Mouse (Mus musculus) neural tube, embryonic 11.5 days (tissue): ENCODE measurements at regions not wholly inside any gene's neighbourhood (a gene's known extent, or its start where the extent isn't known, plus 50 kb on each side); places are given as distances from the start of the nearest gene placed in this dataset.

Source experiments
- ATAC-seq: fragments of 200-750 bp; cut with Nextera tagmentation; 2 replicates; pipeline ENCODE4 v1.8.0; 2017; ENCODE audit warnings: moderate number of reproducible peaks, mild to moderate bottlenecking, moderate TSS enrichment, moderate library complexity; ENCODE audit not compliant: insufficient read depth, low FRiP score, low TSS enrichment
- DNase-seq: peaks from one replicate; pipeline ENCODE4 v3.0.0-alpha.2; 2015; ENCODE audit warnings: low spot score
- H3K27ac ChIP-seq: fragments of 300-500 bp; sonication (generic); 2 replicates; pipeline ENCODE4 v1.5.1; 2014; ENCODE audit warnings: low read depth, mild to moderate bottlenecking, low read length
- H3K27me3 ChIP-seq: fragments of 300-500 bp; sonication (generic); 2 replicates; pipeline ENCODE4 v1.6.1; 2014; ENCODE audit warnings: mild to moderate bottlenecking, low read length, mixed read lengths; ENCODE audit not compliant: control insufficient read depth, insufficient read depth
- H3K36me3 ChIP-seq: fragments of 300-500 bp; sonication (generic); 2 replicates; pipeline ENCODE4 v1.6.1; 2014; ENCODE audit warnings: mild to moderate bottlenecking, low read length, moderate library complexity, mixed read lengths; ENCODE audit not compliant: control insufficient read depth, insufficient read depth
- H3K4me1 ChIP-seq: fragments of 300-500 bp; sonication (generic); 2 replicates; pipeline ENCODE4 v1.6.1; 2014; ENCODE audit warnings: low read length, mixed read lengths; ENCODE audit not compliant: control insufficient read depth, insufficient read depth
- H3K4me2 ChIP-seq: fragments of 300-500 bp; sonication (generic); 2 replicates; pipeline ENCODE4 v1.6.1; 2014; ENCODE audit warnings: low read depth, mild to moderate bottlenecking, moderate library complexity
- H3K4me3 ChIP-seq: fragments of 300-500 bp; sonication (generic); 2 replicates; pipeline ENCODE4 v1.5.1; 2014; ENCODE audit warnings: low read depth, low read length
- H3K9ac ChIP-seq: fragments of 300-500 bp; sonication (generic); 2 replicates; pipeline ENCODE4 v1.6.1; 2014; ENCODE audit warnings: mild to moderate bottlenecking, low read length
- H3K9me3 ChIP-seq: fragments of 300-500 bp; sonication (generic); 2 replicates; pipeline ENCODE4 v1.6.1; 2016; ENCODE audit warnings: low read length; ENCODE audit not compliant: control insufficient read depth
- WGBS: fragments of 180-500 bp; shearing (Covaris S2); extraction: QIAGEN DNeasy Blood & Tissue Kit; methylation state at CpG from one replicate; pipeline ENCODE4 v1.1.7; 2014; 5-methylcytosine and 5-hydroxymethylcytosine counted together

DNA sequence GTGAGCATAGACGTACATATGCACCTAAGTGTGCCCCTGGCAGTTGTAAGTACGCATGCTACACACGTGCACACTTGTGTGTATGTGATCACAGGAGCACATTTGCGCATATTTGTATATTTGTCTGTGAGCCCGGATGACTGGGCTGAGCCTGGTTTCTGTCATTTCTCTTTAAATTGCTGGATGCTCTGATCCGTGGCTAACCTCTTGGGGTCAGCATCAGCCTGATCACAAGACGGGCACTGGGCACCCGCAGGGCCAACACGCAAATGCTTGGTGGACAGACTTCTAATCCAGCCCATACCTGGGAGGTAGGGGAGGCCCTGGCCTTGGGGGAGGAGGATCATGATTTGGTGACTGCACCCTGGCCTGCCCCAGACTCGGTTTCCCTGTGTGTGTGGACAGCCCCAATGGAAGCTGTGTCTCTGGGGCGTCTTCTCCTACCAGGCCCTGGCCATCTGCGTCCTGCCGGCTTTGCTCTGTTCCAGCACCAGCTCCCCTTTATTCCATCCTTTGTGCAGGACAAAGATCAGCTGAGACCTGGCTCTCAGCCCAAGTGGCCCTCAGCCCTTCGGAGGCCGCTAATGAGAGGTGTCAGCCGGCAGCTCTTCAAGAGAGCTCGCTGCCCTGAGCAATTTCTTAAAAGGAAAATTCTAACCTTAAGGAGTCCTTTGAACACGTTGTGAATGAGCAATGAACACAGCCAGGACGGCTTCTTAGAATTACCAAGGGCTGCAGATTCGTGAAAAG, 155.0 kb upstream of the A530016L24Rik start:
- WGBS: 55% methylated on average over 20 of the region's 20 CpGs
- Histone ChIP-seq H3K36me3 (no peaks in the 10 kb centered on the region), H3K4me3 (no peak overlapping the region), H3K4me1 (peaks cover 53% of the 10 kb centered on the region), H3K9ac (no peak overlapping the region; the same call in 1 of the 2 replicates), H3K27me3 (no peaks in the 10 kb centered on the region), H3K27ac (peak overlapping the region; percentile 83), H3K4me2 (no peak overlapping the region), H3K9me3 (no peaks in the 10 kb centered on the region)
- ATAC-seq (no peak), DNase-seq (peak; percentile 45)

- 68% methylated on average over 7 of the region's 7 CpGs for WGBS
- H3K36me3 ChIP-seq: no peaks in the 10 kb centered on the region
- no peak for DNase-seq
- H3K9ac ChIP-seq: no peak overlapping the region
- no peaks in the 10 kb centered on the region for H3K9me3 ChIP-seq
- 0 out of 2 replicates have a peak overlapping the region, but pooled peaks have one; percentile 34 for H3K27ac ChIP-seq
- H3K4me1 ChIP-seq: peaks cover 49% of the 10 kb centered on the region
- no peak overlapping the region for H3K4me3 ChIP-seq
- no peak for ATAC-seq
- no peak overlapping the region for H3K4me2 ChIP-seq
- no peaks in the 10 kb centered on the region for H3K27me3 ChIP-seq
These were observed 153.6 kb upstream of the A530016L24Rik start for GRCm38 (mm10) chr12:112335641-112336040.

DNA sequence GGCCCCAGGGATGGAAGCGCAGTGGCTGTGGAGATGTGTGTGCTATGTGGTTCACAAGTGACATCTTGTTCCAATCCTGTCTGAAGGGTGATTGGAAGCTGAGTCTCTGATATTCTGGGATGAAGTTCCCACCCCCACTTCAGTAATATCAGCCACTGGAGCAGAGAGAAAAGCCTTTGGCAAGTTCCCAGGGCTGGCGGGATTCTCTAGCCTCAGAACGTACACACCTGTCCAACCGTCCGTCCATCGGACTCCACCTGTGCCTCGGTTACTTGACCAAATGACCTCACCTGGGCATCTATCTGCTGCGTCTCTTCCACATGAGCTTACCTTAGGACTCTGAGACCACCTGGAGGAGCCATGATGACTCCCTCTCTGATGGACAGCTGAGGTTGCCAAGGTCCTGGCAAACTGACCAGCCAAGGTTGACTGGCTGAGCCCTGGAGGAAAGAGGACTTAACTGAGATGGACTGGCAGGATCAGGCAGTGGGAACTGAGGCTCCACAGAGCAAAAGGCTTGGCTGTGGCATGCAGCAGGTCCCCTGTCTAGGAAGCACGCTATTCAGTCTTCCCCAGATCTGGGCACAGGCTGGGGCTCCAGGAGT, 152.5 kb upstream of the A530016L24Rik start:
- Histone ChIP-seq H3K4me3 (no peak overlapping the region), H3K36me3 (no peaks in the 10 kb centered on the region), H3K4me2 (no peak overlapping the region), H3K27ac (0 out of 2 replicates have a peak overlapping the region, but pooled peaks have one; percentile 34), H3K9ac (no peak overlapping the region), H3K27me3 (no peaks in the 10 kb centered on the region), H3K9me3 (no peaks in the 10 kb centered on the region), H3K4me1 (peaks cover 45% of the 10 kb centered on the region)
- no peak for DNase-seq
- 90% methylated on average over 9 of the region's 9 CpGs for WGBS
- no peak for ATAC-seq

DNA sequence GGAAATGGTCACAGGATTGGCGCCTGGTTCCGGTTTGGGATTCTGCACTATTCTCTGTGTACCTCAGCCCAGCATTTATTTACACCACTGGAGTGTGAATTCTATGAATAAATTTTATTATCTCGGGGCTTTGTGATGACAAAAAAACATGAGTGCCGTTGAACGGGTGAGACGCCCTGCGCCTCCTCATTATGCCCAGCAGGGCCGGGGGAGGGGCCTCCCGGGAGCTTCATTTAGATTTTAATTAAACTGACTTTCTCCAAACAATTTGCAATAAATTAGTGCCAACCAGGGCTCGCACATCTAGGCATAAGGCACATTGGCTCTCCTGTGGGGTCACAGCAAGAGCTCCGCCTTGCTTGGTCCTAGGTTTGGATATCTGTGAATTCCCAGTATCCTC, 151.8 kb upstream of the A530016L24Rik start:
- H3K27ac ChIP-seq: no peak overlapping the region
- peaks cover 45% of the 10 kb centered on the region for H3K4me1 ChIP-seq

DNA sequence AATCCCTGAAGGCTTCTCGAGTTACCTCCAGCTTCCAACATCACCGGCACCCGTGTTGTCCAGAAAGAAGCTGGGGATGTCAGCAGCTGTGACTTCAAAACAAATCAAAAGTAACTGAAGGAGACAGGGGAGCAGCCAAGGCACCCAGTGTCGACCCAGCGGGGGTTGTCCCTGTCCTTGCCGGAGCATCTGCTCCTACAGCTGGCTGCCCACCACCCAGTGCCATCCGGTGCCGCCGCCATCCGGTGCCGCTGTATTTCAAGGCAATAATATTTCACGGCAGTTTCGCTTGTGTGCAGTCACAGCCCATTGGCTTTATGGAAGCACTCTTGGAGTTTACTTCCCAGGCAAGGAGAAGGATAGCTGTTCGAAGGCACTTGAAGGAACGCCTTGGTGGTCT, 150.3 kb upstream of the A530016L24Rik start:
- no peak overlapping the region for H3K4me3 ChIP-seq
- no peak for ATAC-seq
- peaks cover 30% of the 10 kb centered on the region for H3K4me1 ChIP-seq
- no peak overlapping the region for H3K27ac ChIP-seq
- DNase-seq: no peak
- no peaks in the 10 kb centered on the region for H3K9me3 ChIP-seq
- 66% methylated on average over 15 of the region's 15 CpGs for WGBS
- H3K27me3 ChIP-seq: no peaks in the 10 kb centered on the region
- H3K9ac ChIP-seq: no peak overlapping the region
- H3K4me2 ChIP-seq: no peak overlapping the region
- H3K36me3 ChIP-seq: no peaks in the 10 kb centered on the region

More for the DNA sequence above, 151.8 kb upstream of the A530016L24Rik start:
- H3K36me3 ChIP-seq: no peaks in the 10 kb centered on the region
- no peak overlapping the region for H3K4me2 ChIP-seq
- H3K27me3 ChIP-seq: no peaks in the 10 kb centered on the region
- WGBS: 65% methylated on average over 11 of the region's 11 CpGs
- no peak overlapping the region for H3K4me3 ChIP-seq
- no peak for ATAC-seq
- DNase-seq: no peak
- H3K9ac ChIP-seq: no peak overlapping the region
- H3K9me3 ChIP-seq: no peaks in the 10 kb centered on the region

GRCm38 (mm10) chr12:112339481-112340179, 149.6 kb upstream of the A530016L24Rik start:
- Histone ChIP-seq H3K36me3 (no peaks in the 10 kb centered on the region), H3K27ac (no peak overlapping the region), H3K4me2 (no peak overlapping the region), H3K27me3 (no peaks in the 10 kb centered on the region), H3K4me3 (no peak overlapping the region), H3K9me3 (no peaks in the 10 kb centered on the region), H3K4me1 (peaks cover 25% of the 10 kb centered on the region), H3K9ac (no peak overlapping the region)
- ATAC-seq (no peak; the same call in 1 of the 2 replicates), DNase-seq (peak; percentile 46)
- 41% methylated on average over 11 of the region's 11 CpGs for WGBS

DNA sequence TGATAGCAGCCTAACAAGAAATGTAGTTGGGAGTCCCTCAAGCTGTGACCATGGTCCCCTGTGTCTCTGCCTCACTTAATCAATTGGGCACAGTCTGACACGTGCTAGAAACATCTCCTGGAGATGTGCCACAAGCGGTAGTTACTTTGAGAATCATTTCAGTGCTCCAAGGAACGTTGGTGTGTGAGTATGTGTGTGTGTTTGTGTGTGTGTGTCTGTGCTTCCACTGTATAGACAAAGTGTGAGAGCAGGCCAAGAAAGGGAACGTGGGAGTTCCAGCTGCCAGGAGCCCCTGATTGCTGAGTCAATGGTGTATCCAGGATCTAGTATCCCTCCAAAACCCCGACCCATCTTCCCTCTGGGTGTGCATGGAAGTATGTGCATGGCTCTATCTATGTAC, 149.0 kb upstream of the A530016L24Rik start:
- DNase-seq: no peak
- Histone ChIP-seq H3K36me3 (no peaks in the 10 kb centered on the region), H3K9ac (no peak overlapping the region), H3K4me3 (no peak overlapping the region), H3K27ac (no peak overlapping the region), H3K9me3 (no peaks in the 10 kb centered on the region), H3K4me1 (peaks cover 19% of the 10 kb centered on the region), H3K27me3 (no peaks in the 10 kb centered on the region), H3K4me2 (no peak overlapping the region)
- ATAC-seq: no peak
- WGBS: 76% methylated on average over 5 of the region's 5 CpGs

DNA sequence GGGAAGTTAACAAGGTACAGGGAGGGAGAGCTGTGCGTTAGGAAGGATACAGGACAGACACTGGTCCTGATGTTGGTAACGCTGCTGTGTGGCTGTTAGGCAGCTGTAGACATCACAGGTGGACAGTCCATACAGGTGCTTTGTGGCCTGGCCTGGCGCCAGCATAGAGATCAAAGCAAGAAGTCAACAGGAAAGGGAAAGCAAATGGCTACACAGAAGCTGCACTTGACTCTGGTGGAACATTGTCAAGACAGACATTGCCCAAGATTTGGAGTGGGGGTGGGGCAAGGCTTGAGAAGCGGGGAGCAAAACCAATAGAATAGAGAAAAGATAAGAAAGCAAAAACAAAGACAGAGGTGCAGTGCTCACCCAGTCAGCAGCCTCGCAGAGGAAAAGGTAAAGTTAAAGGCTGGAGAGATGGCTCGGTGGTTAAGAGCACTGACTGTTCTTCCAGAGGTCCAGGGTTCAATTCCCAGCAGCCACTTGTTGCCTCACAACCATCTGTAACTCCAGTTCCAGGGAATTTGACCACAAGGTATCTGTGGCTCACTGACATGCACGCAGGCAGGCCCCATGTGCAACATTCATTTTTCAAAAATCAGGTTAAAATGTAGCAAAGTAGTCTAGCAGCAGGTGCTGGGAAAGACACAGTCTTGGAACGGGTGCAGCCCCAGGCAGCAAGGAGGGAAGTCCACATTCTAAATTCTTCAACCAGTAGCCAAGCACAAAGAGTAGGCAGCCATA, 147.3 kb upstream of the A530016L24Rik start:
- ATAC-seq: no peak
- no peak overlapping the region for H3K27ac ChIP-seq

More for the DNA sequence above, 147.3 kb upstream of the A530016L24Rik start:
- Histone ChIP-seq H3K4me1 (peaks cover 12% of the 10 kb centered on the region), H3K4me2 (no peak overlapping the region), H3K9ac (no peak overlapping the region), H3K27me3 (no peaks in the 10 kb centered on the region), H3K36me3 (no peaks in the 10 kb centered on the region), H3K4me3 (no peak overlapping the region), H3K9me3 (no peaks in the 10 kb centered on the region)
- no peak for DNase-seq
- WGBS: 85% methylated on average over 8 of the region's 8 CpGs
